Mouse (Mus musculus): ENCODE measurements at regions not wholly inside any gene's neighbourhood (a gene's known extent, or its start where the extent isn't known, plus 50 kb on each side); places are given as distances from the start of the nearest gene placed in this dataset.

- no peak for TF ChIP-seq CTCF (IDR thresholded peaks at IDR 0.05; ENCODE audit: low read depth)
- whole genome bisulfite sequencing = 41% methylated on average over 4 of the region's 4 CpGs
- DNase-seq (ENCODE audit: low spot score) (peak; percentile 62), ATAC-seq (no peak)
- Histone ChIP-seq H3K9ac (replicated peaks; ENCODE audit: low read length) (no peak overlapping the region), H3K4me1 (ENCODE audit: insufficient read depth, low read length) (no peaks in the 10 kb centered on the region), H3K9me3 (ENCODE audit: low read length) (no peaks in the 10 kb centered on the region), H3K27me3 (ENCODE audit: insufficient read depth, low read length) (no peaks in the 10 kb centered on the region), H3K36me3 (ENCODE audit: insufficient read depth, low read length) (no peaks in the 10 kb centered on the region), H3K4me3 (ENCODE audit: low read length) (no peak overlapping the region), H3K4me2 (ENCODE audit: low read depth, low read length) (no peak overlapping the region), H3K27ac (no peak overlapping the region)
Observed at GRCm38 (mm10) chr14:55348098-55348497, 126.3 kb downstream of the Dhrs2 start.

GRCm38 (mm10) chr14:55357258-55357657 is 121.3 kb upstream of the Dhrs4 start:
- no peak for ATAC-seq
- H3K4me3 ChIP-seq (ENCODE audit: low read length) = no peak overlapping the region

GRCm38 (mm10) chr14:55358429-55358828 is 120.1 kb upstream of the Dhrs4 start:
- H3K27me3 ChIP-seq (ENCODE audit: insufficient read depth, low read length) = no peaks in the 10 kb centered on the region
- no peak overlapping the region for H3K9ac ChIP-seq (replicated peaks; ENCODE audit: low read length)
- no peaks in the 10 kb centered on the region for H3K9me3 ChIP-seq (ENCODE audit: low read length)
- WGBS = 60% methylated on average over 2 of the region's 2 CpGs
- H3K4me1 ChIP-seq (ENCODE audit: insufficient read depth, low read length) = no peaks in the 10 kb centered on the region
- H3K4me3 ChIP-seq (ENCODE audit: low read length) = no peak overlapping the region
- no peaks in the 10 kb centered on the region for H3K36me3 ChIP-seq (ENCODE audit: insufficient read depth, low read length)
- DNase-seq (ENCODE audit: low spot score) (no peak), ATAC-seq (no peak)
- no peak overlapping the region for H3K4me2 ChIP-seq (ENCODE audit: low read depth, low read length)
- TF ChIP-seq CTCF (IDR thresholded peaks at IDR 0.05; ENCODE audit: low read depth) = no peak
- no peak overlapping the region for H3K27ac ChIP-seq

More at GRCm38 (mm10) chr14:55357258-55357657, 121.3 kb upstream of the Dhrs4 start:
- H3K36me3 ChIP-seq (ENCODE audit: insufficient read depth, low read length) = no peaks in the 10 kb centered on the region
- TF ChIP-seq CTCF (IDR thresholded peaks at IDR 0.05; ENCODE audit: low read depth) = no peak
- WGBS = 84% methylated on average over 2 of the region's 2 CpGs
- H3K9ac ChIP-seq (replicated peaks; ENCODE audit: low read length) = no peak overlapping the region
- no peak overlapping the region for H3K27ac ChIP-seq
- H3K4me1 ChIP-seq (ENCODE audit: insufficient read depth, low read length) = no peaks in the 10 kb centered on the region
- DNase-seq (ENCODE audit: low spot score) = no peak
- no peaks in the 10 kb centered on the region for H3K27me3 ChIP-seq (ENCODE audit: insufficient read depth, low read length)
- no peaks in the 10 kb centered on the region for H3K9me3 ChIP-seq (ENCODE audit: low read length)
- no peak overlapping the region for H3K4me2 ChIP-seq (ENCODE audit: low read depth, low read length)

- DNase-seq (ENCODE audit: low spot score) = peak; percentile 12
- Histone ChIP-seq H3K9me3 (ENCODE audit: low read length) (no peaks in the 10 kb centered on the region), H3K36me3 (ENCODE audit: insufficient read depth, low read length) (no peaks in the 10 kb centered on the region), H3K9ac (replicated peaks; ENCODE audit: low read length) (no peak overlapping the region), H3K4me2 (ENCODE audit: low read depth, low read length) (no peak overlapping the region), H3K27ac (no peak overlapping the region), H3K4me1 (ENCODE audit: insufficient read depth, low read length) (no peaks in the 10 kb centered on the region), H3K27me3 (ENCODE audit: insufficient read depth, low read length) (no peaks in the 10 kb centered on the region), H3K4me3 (ENCODE audit: low read length) (no peak overlapping the region)
- 59% methylated on average over 4 of the region's 4 CpGs for WGBS
- no peak for ATAC-seq
- TF ChIP-seq CTCF (IDR thresholded peaks at IDR 0.05; ENCODE audit: low read depth) = no peak
Observed at GRCm38 (mm10) chr14:55362316-55362715, 116.2 kb upstream of the Dhrs4 start.

GRCm38 (mm10) chr14:55362757-55363156 is 115.8 kb upstream of the Dhrs4 start:
- WGBS = 45% methylated on average over 7 of the region's 7 CpGs
- no peak for ATAC-seq
- no peak overlapping the region for H3K4me2 ChIP-seq (ENCODE audit: low read depth, low read length)
- no peaks in the 10 kb centered on the region for H3K36me3 ChIP-seq (ENCODE audit: insufficient read depth, low read length)
- no peaks in the 10 kb centered on the region for H3K9me3 ChIP-seq (ENCODE audit: low read length)
- no peaks in the 10 kb centered on the region for H3K4me1 ChIP-seq (ENCODE audit: insufficient read depth, low read length)
- H3K27ac ChIP-seq = no peak overlapping the region
- TF ChIP-seq CTCF (IDR thresholded peaks at IDR 0.05; ENCODE audit: low read depth) = no peak
- no peak overlapping the region for H3K4me3 ChIP-seq (ENCODE audit: low read length)
- DNase-seq (ENCODE audit: low spot score) = peak; percentile 1
- no peak overlapping the region for H3K9ac ChIP-seq (replicated peaks; ENCODE audit: low read length)
- no peaks in the 10 kb centered on the region for H3K27me3 ChIP-seq (ENCODE audit: insufficient read depth, low read length)

GRCm38 (mm10) chr14:55370384-55370783 is 108.2 kb upstream of the Dhrs4 start:
- ATAC-seq (no peak), DNase-seq (ENCODE audit: low spot score) (no peak)
- H3K9ac ChIP-seq (replicated peaks; ENCODE audit: low read length) = no peak overlapping the region
- H3K9me3 ChIP-seq (ENCODE audit: low read length) = no peaks in the 10 kb centered on the region
- 90% methylated on average over 5 of the region's 5 CpGs for WGBS
- H3K4me2 ChIP-seq (ENCODE audit: low read depth, low read length) = no peak overlapping the region
- H3K27ac ChIP-seq = no peak overlapping the region
- H3K4me1 ChIP-seq (ENCODE audit: insufficient read depth, low read length) = no peaks in the 10 kb centered on the region
- TF ChIP-seq CTCF (IDR thresholded peaks at IDR 0.05; ENCODE audit: low read depth) = no peak
- no peaks in the 10 kb centered on the region for H3K36me3 ChIP-seq (ENCODE audit: insufficient read depth, low read length)
- no peak overlapping the region for H3K4me3 ChIP-seq (ENCODE audit: low read length)
- H3K27me3 ChIP-seq (ENCODE audit: insufficient read depth, low read length) = no peaks in the 10 kb centered on the region

GRCm38 (mm10) chr14:55372960-55373359 is 105.6 kb upstream of the Dhrs4 start:
- no peak for DNase-seq (ENCODE audit: low spot score)
- Histone ChIP-seq H3K4me2 (ENCODE audit: low read depth, low read length) (no peak overlapping the region), H3K36me3 (ENCODE audit: insufficient read depth, low read length) (no peaks in the 10 kb centered on the region), H3K27me3 (ENCODE audit: insufficient read depth, low read length) (no peaks in the 10 kb centered on the region), H3K27ac (no peak overlapping the region), H3K9ac (replicated peaks; ENCODE audit: low read length) (no peak overlapping the region), H3K4me1 (ENCODE audit: insufficient read depth, low read length) (no peaks in the 10 kb centered on the region), H3K9me3 (ENCODE audit: low read length) (no peaks in the 10 kb centered on the region), H3K4me3 (ENCODE audit: low read length) (no peak overlapping the region)
- 91% methylated on average over 5 of the region's 5 CpGs for WGBS
- ATAC-seq = no peak
- no peak for TF ChIP-seq CTCF (IDR thresholded peaks at IDR 0.05; ENCODE audit: low read depth)

All from hindbrain, postnatal 0 days (tissue).